Mouse (Mus musculus): ENCODE results near the gene Olfr802. TPM values are rescaled to one million over a fixed set of nuclear protein-coding genes. Genes with fewer than 3 reads are reported as not detected.

Gene Olfr802
- polyA plus RNA-seq, 1 experiment = not detected

DNA sequence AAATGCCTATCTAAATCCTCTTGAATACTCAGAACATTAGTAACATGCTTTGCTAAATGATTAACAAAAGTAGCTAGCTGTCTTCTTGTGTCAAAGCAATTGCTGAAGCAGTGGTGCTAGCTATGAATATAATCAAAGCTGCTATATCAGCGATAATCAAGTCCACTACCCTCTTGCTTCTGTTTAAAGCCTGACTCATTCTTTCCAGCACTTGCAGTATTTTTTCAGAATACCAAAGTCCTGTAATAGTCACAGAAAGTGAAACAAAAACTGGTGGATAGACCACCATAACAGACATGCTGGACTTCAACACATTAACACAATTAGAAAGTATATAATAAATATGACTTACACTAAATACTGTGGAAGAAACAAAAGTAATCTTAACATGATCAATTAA is 36.2 kb downstream of the Olfr802 start:
- H3ac ChIP-seq (ENCODE audit: control insufficient read depth, insufficient read length, low read depth) = no peak overlapping the region
- H3K79me3 ChIP-seq (ENCODE audit: low read depth) = no peaks in the 10 kb centered on the region
- no peak for TF ChIP-seq CEBPB (IDR thresholded peaks at IDR 0.05; ENCODE audit: low read depth)
- no peak for TF ChIP-seq MAX (IDR thresholded peaks at IDR 0.05)
- no peaks in the 10 kb centered on the region for H3K36me3 ChIP-seq (ENCODE audit: control insufficient read depth, insufficient read depth)
- H3K4me3 ChIP-seq (ENCODE audit: insufficient read depth, poor library complexity, severe bottlenecking) = no peak overlapping the region
- no peaks in the 10 kb centered on the region for H3K79me2 ChIP-seq (ENCODE audit: control insufficient read depth, insufficient read depth)
- no peaks in the 10 kb centered on the region for H3K27me3 ChIP-seq (ENCODE audit: control insufficient read depth, insufficient read depth, insufficient read length)

DNA sequence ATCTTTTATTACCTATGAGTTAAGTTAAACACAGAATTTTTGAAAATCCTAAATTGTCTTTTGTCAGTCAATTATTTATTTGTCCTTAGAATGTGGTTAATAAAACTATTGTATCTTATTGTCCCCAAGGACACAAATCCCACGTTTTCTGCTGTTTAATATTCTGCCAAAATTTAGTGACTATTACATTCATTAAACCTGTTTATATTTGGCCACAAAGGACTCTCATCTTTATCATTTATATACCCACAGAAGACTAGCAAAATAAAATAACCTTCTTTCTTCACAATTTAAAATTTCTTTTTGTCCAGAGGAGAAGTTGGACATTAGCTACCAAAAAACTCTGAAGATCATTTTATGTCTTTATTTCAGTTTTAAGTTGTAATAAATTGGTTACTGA is 50.8 kb downstream of the Olfr802 start, which contains the start of gene Olfr799:
Olfr799 (plus strand) TSS at position 301 of the 400 bp plus-strand sequence.
- H3K36me3 ChIP-seq (ENCODE audit: control insufficient read depth, insufficient read depth) = no peaks in the 10 kb centered on the region
- H3K4me3 ChIP-seq (ENCODE audit: insufficient read depth, poor library complexity, severe bottlenecking) = no peak within 1 kb of the TSS
- H3K27me3 ChIP-seq (ENCODE audit: control insufficient read depth, insufficient read depth, insufficient read length) = no peaks in the 10 kb centered on the region
- no peaks in the 10 kb centered on the region for H3K79me2 ChIP-seq (ENCODE audit: control insufficient read depth, insufficient read depth)
- TF ChIP-seq MAX (IDR thresholded peaks at IDR 0.05) (no peak), USF1 (IDR thresholded peaks at IDR 0.05; ENCODE audit: low read depth) (no peak), MYOG (IDR thresholded peaks at IDR 0.05; ENCODE audit: control insufficient read depth, extremely low read depth, insufficient read length) (no peak), CEBPB (IDR thresholded peaks at IDR 0.05; ENCODE audit: low read depth) (no peak), MYOD1 (IDR thresholded peaks at IDR 0.05; ENCODE audit: control insufficient read depth, insufficient read length, low read depth) (no peak), FOSL1 (IDR thresholded peaks at IDR 0.05; ENCODE audit: insufficient read depth, low read length, poor library complexity, severe bottlenecking) (no peak), CTCF (IDR thresholded peaks at IDR 0.05; ENCODE audit: control insufficient read depth, insufficient read depth, insufficient read length) (no peak)
- no peaks in the 10 kb centered on the region for H3K79me3 ChIP-seq (ENCODE audit: low read depth)
- no peak within 1 kb of the TSS for H3ac ChIP-seq (ENCODE audit: control insufficient read depth, insufficient read length, low read depth)

DNA sequence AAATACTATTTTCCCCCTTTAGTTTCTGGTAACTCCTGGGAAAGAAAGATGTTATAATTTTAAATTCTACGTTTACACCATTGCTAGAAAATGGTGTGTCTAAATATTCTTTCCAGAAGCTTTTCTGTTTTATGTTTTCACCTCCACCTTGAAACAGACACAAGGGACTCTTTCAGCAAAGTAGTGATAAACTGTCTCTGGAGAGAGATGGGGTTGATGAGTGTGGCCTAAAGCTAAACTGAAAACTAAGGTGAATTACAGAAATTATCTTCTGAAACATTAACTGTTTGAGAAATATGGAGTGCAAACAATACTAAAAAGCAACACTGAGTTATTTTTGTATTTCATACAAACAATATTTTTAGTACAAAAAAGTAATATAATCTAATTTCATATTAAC is 60.1 kb downstream of the Olfr802 start, which contains the start of gene Olfr798:
Olfr798 (minus strand) TSS at position 101 of the 400 bp plus-strand sequence.
- no peaks in the 10 kb centered on the region for H3K79me3 ChIP-seq (ENCODE audit: low read depth)
- H3K79me2 ChIP-seq (ENCODE audit: control insufficient read depth, insufficient read depth) = no peaks in the 10 kb centered on the region
- H3ac ChIP-seq (ENCODE audit: control insufficient read depth, insufficient read length, low read depth) = no peak within 1 kb of the TSS
- H3K4me3 ChIP-seq (ENCODE audit: insufficient read depth, poor library complexity, severe bottlenecking) = no peak within 1 kb of the TSS
- H3K27me3 ChIP-seq (ENCODE audit: control insufficient read depth, insufficient read depth, insufficient read length) = no peaks in the 10 kb centered on the region
- TF ChIP-seq MAX (IDR thresholded peaks at IDR 0.05) (no peak), CEBPB (IDR thresholded peaks at IDR 0.05; ENCODE audit: low read depth) (no peak), CTCF (IDR thresholded peaks at IDR 0.05; ENCODE audit: control insufficient read depth, insufficient read depth, insufficient read length) (no peak), MYOD1 (IDR thresholded peaks at IDR 0.05; ENCODE audit: control insufficient read depth, insufficient read length, low read depth) (no peak), USF1 (IDR thresholded peaks at IDR 0.05; ENCODE audit: low read depth) (no peak), MYOG (IDR thresholded peaks at IDR 0.05; ENCODE audit: control insufficient read depth, extremely low read depth, insufficient read length) (no peak), FOSL1 (IDR thresholded peaks at IDR 0.05; ENCODE audit: insufficient read depth, low read length, poor library complexity, severe bottlenecking) (no peak)
- H3K36me3 ChIP-seq (ENCODE audit: control insufficient read depth, insufficient read depth) = no peaks in the 10 kb centered on the region

Small RNA genes lying within 50 kb of the gene (microRNA-seq; reads per million reads assigned to microRNA genes)
- not detected for gene Gm24485 (ENCODE audit: borderline microRNAs expressed)

Other genes with a start within 250 kb of the Olfr802 start
- gene Olfr787, start 226.3 kb downstream of the Olfr802 start, polyA plus RNA-seq (2012; fragmentation: generic; extraction: Trizol) = not detected
- not detected for gene Olfr788, start 217.2 kb downstream of the Olfr802 start, polyA plus RNA-seq (2012; fragmentation: generic; extraction: Trizol)
- not detected for gene Olfr789, start 203.4 kb downstream of the Olfr802 start, polyA plus RNA-seq (2012; fragmentation: generic; extraction: Trizol)
- gene Olfr790, start 189.7 kb downstream of the Olfr802 start, polyA plus RNA-seq (2012; fragmentation: generic; extraction: Trizol) = not detected
- not detected for gene Olfr791, start 166.4 kb downstream of the Olfr802 start, polyA plus RNA-seq (2012; fragmentation: generic; extraction: Trizol)
- gene Olfr792, start 149.0 kb downstream of the Olfr802 start, polyA plus RNA-seq (2012; fragmentation: generic; extraction: Trizol) = not detected
- not detected for gene Olfr794, start 120.5 kb downstream of the Olfr802 start, polyA plus RNA-seq (2012; fragmentation: generic; extraction: Trizol)
- not detected for gene Olfr796, start 75.6 kb downstream of the Olfr802 start, polyA plus RNA-seq (2012; fragmentation: generic; extraction: Trizol)
- not detected for gene Olfr798, start 60.2 kb downstream of the Olfr802 start, polyA plus RNA-seq (2012; fragmentation: generic; extraction: Trizol)
- not detected for gene Olfr799, start 50.7 kb downstream of the Olfr802 start, polyA plus RNA-seq (2012; fragmentation: generic; extraction: Trizol)
- not detected for gene Olfr800, start 30.5 kb downstream of the Olfr802 start, polyA plus RNA-seq (2012; fragmentation: generic; extraction: Trizol)
- gene Olfr801, start 14.3 kb downstream of the Olfr802 start, polyA plus RNA-seq (2012; fragmentation: generic; extraction: Trizol) = not detected
- not detected for gene Olfr803, start 6.1 kb upstream of the Olfr802 start, polyA plus RNA-seq (2012; fragmentation: generic; extraction: Trizol)
- not detected for gene Olfr804, start 15.0 kb upstream of the Olfr802 start, polyA plus RNA-seq (2012; fragmentation: generic; extraction: Trizol)
- gene Olfr805, start 41.2 kb upstream of the Olfr802 start, polyA plus RNA-seq (2012; fragmentation: generic; extraction: Trizol) = not detected
- gene Olfr806, start 53.8 kb upstream of the Olfr802 start, polyA plus RNA-seq (2012; fragmentation: generic; extraction: Trizol) = not detected
- gene Olfr807, start 69.6 kb upstream of the Olfr802 start, polyA plus RNA-seq (2012; fragmentation: generic; extraction: Trizol) = not detected
- not detected for gene Olfr808, start 77.3 kb upstream of the Olfr802 start, polyA plus RNA-seq (2012; fragmentation: generic; extraction: Trizol)
- gene Olfr809, start 86.5 kb upstream of the Olfr802 start, polyA plus RNA-seq (2012; fragmentation: generic; extraction: Trizol) = not detected
- gene Olfr810, start 106.7 kb upstream of the Olfr802 start, polyA plus RNA-seq (2012; fragmentation: generic; extraction: Trizol) = not detected
- gene Olfr811, start 116.2 kb upstream of the Olfr802 start, polyA plus RNA-seq (2012; fragmentation: generic; extraction: Trizol) = not detected
- not detected for gene Olfr812, start 157.9 kb upstream of the Olfr802 start, polyA plus RNA-seq (2012; fragmentation: generic; extraction: Trizol)
- not detected for gene Olfr813, start 167.2 kb upstream of the Olfr802 start, polyA plus RNA-seq (2012; fragmentation: generic; extraction: Trizol)
- gene Olfr814, start 191.7 kb upstream of the Olfr802 start, polyA plus RNA-seq (2012; fragmentation: generic; extraction: Trizol) = not detected
- gene Olfr815, start 217.7 kb upstream of the Olfr802 start, polyA plus RNA-seq (2012; fragmentation: generic; extraction: Trizol) = not detected
- not detected for gene Olfr816, start 227.4 kb upstream of the Olfr802 start, polyA plus RNA-seq (2012; fragmentation: generic; extraction: Trizol)

Measured in C2C12 (cell line).